Mouse (Mus musculus) hematopoietic multipotent progenitor cell, adult 10-12 weeks (in vitro differentiated cells): Measurements from ENCODE around the gene Ralgapa2. TPM values are rescaled to one million over a fixed set of nuclear protein-coding genes. Genes with fewer than 3 reads are reported as not detected.

Experiments used
- polyA plus RNA-seq: library from polyadenylated mRNA; stranded (reverse); fragments of >175 nt; gene quantifications from 2 replicates; pipeline ENCODE4 v1.2.3, GENCODE M21; 2012; ENCODE audit warnings: low replicate concordance

Gene Ralgapa2
- 6.4 and 7.4 TPM in 2 replicates for polyA plus RNA-seq

GRCm38 (mm10) chr2:146511911-146512580 lies at the start of gene Ralgapa2:
Gene Ralgapa2, minus strand, starts transcription at chr2:146512344.

GRCm38 (mm10) chr2:146221076-146221928 lies 290.8 kb downstream of the Ralgapa2 start, which contains the start of gene Insm1:
Gene Insm1, plus strand, starts transcription at chr2:146221921.

